Mouse (Mus musculus): ENCODE measurements around the gene Rfx7. TPM values are rescaled to one million over a fixed set of nuclear protein-coding genes. Genes with fewer than 3 reads are reported as not detected.
"Not testable (repeated sequence)": the region's sequence is repeated elsewhere in the genome, so short reads cannot be mapped to it uniquely, and the experiment has no call there.

Gene Rfx7
- polyA plus RNA-seq, 1 experiment from 2014 or later, result 18.1 TPM

- H3K27ac ChIP-seq (ENCODE audit: low read depth), result no peak overlapping the region
- no peak overlapping the region for H3K9ac ChIP-seq
- H3K9me3 ChIP-seq (ENCODE audit: low read depth, low read length), result no peaks in the 10 kb centered on the region
- no peaks in the 10 kb centered on the region for H3K27me3 ChIP-seq (ENCODE audit: insufficient read depth, low read length)
- ATAC-seq (ENCODE audit: insufficient read depth), result no peak
- no peaks in the 10 kb centered on the region for H3K4me1 ChIP-seq (ENCODE audit: insufficient read depth)
- no peak for DNase-seq
- H3K4me2 ChIP-seq, result no peak overlapping the region
- no peak overlapping the region for H3K4me3 ChIP-seq (ENCODE audit: low read depth, low read length)
- TF ChIP-seq CTCF (IDR thresholded peaks at IDR 0.05; ENCODE audit: low read depth), result no peak
- H3K36me3 ChIP-seq (ENCODE audit: insufficient read depth), result peaks cover 3% of the 10 kb centered on the region; the same call in 1 of the 2 replicates
These were observed 60.0 kb downstream of the Rfx7 start for GRCm38 (mm10) chr9:72592016-72592415.

GRCm38 (mm10) chr9:72594656-72595055 is 62.6 kb downstream of the Rfx7 start:
- not testable (repeated sequence) for H3K9me3 ChIP-seq (ENCODE audit: low read depth, low read length); H3K36me3 ChIP-seq (ENCODE audit: insufficient read depth); H3K27ac ChIP-seq (ENCODE audit: low read depth); H3K4me3 ChIP-seq (ENCODE audit: low read depth, low read length); H3K4me1 ChIP-seq (ENCODE audit: insufficient read depth); ATAC-seq (ENCODE audit: insufficient read depth); H3K9ac ChIP-seq; H3K4me2 ChIP-seq; H3K27me3 ChIP-seq (ENCODE audit: insufficient read depth, low read length)
- peak; percentile 19; the same call in 1 of the 2 replicates for TF ChIP-seq CTCF (IDR thresholded peaks at IDR 0.05; ENCODE audit: low read depth)
- 79% methylated on average over 4 of the region's 4 CpGs for WGBS
- DNase-seq, result peak; percentile 48

- Histone ChIP-seq H3K27me3 (ENCODE audit: insufficient read depth, low read length) (no peaks in the 10 kb centered on the region), H3K4me2 (no peak overlapping the region), H3K27ac (ENCODE audit: low read depth) (no peak overlapping the region), H3K4me1 (ENCODE audit: insufficient read depth) (no peaks in the 10 kb centered on the region), H3K9ac (no peak overlapping the region), H3K36me3 (ENCODE audit: insufficient read depth) (peaks cover 11% of the 10 kb centered on the region; the same call in 1 of the 2 replicates), H3K4me3 (ENCODE audit: low read depth, low read length) (no peak overlapping the region), H3K9me3 (ENCODE audit: low read depth, low read length) (no peaks in the 10 kb centered on the region)
- no peak for DNase-seq
- ATAC-seq (ENCODE audit: insufficient read depth), result no peak
- TF ChIP-seq CTCF (IDR thresholded peaks at IDR 0.05; ENCODE audit: low read depth), result no peak
- WGBS, result 96% methylated on average over 3 of the region's 3 CpGs
These were observed 68.1 kb downstream of the Rfx7 start for GRCm38 (mm10) chr9:72600142-72600541.

- no peak for TF ChIP-seq CTCF (IDR thresholded peaks at IDR 0.05; ENCODE audit: low read depth)
- no peaks in the 10 kb centered on the region for H3K9me3 ChIP-seq (ENCODE audit: low read depth, low read length)
- DNase-seq (no peak), ATAC-seq (ENCODE audit: insufficient read depth) (no peak)
- no peak overlapping the region for H3K4me2 ChIP-seq
- no peak overlapping the region for H3K27ac ChIP-seq (ENCODE audit: low read depth)
- H3K27me3 ChIP-seq (ENCODE audit: insufficient read depth, low read length), result no peaks in the 10 kb centered on the region
- peaks cover 18% of the 10 kb centered on the region; the same call in 1 of the 2 replicates for H3K36me3 ChIP-seq (ENCODE audit: insufficient read depth)
- no peaks in the 10 kb centered on the region for H3K4me1 ChIP-seq (ENCODE audit: insufficient read depth)
- H3K9ac ChIP-seq, result no peak overlapping the region
- no peak overlapping the region for H3K4me3 ChIP-seq (ENCODE audit: low read depth, low read length)
These were observed 77.7 kb downstream of the Rfx7 start for GRCm38 (mm10) chr9:72609771-72610170.

- TF ChIP-seq CTCF (IDR thresholded peaks at IDR 0.05; ENCODE audit: low read depth), result no peak
- Histone ChIP-seq H3K9me3 (ENCODE audit: low read depth, low read length) (no peaks in the 10 kb centered on the region), H3K9ac (no peak overlapping the region), H3K27me3 (ENCODE audit: insufficient read depth, low read length) (no peaks in the 10 kb centered on the region), H3K4me1 (ENCODE audit: insufficient read depth) (no peaks in the 10 kb centered on the region), H3K4me2 (no peak overlapping the region), H3K36me3 (ENCODE audit: insufficient read depth) (peaks cover 40% of the 10 kb centered on the region), H3K4me3 (ENCODE audit: low read depth, low read length) (no peak overlapping the region), H3K27ac (ENCODE audit: low read depth) (no peak overlapping the region)
- no peak for ATAC-seq (ENCODE audit: insufficient read depth)
- 55% methylated on average over 2 of the region's 2 CpGs for WGBS
- DNase-seq, result no peak
These were observed 81.8 kb downstream of the Rfx7 start for GRCm38 (mm10) chr9:72613884-72614283.

- peak; percentile 45; the same call in 1 of the 2 replicates for TF ChIP-seq CTCF (IDR thresholded peaks at IDR 0.05; ENCODE audit: low read depth)
- no peaks in the 10 kb centered on the region for H3K4me1 ChIP-seq (ENCODE audit: insufficient read depth)
- H3K27ac ChIP-seq (ENCODE audit: low read depth), result no peak overlapping the region
- WGBS, result 65% methylated on average over 6 of the region's 6 CpGs
- peaks cover 45% of the 10 kb centered on the region for H3K36me3 ChIP-seq (ENCODE audit: insufficient read depth)
- no peak overlapping the region for H3K4me2 ChIP-seq
- no peaks in the 10 kb centered on the region for H3K27me3 ChIP-seq (ENCODE audit: insufficient read depth, low read length)
- H3K4me3 ChIP-seq (ENCODE audit: low read depth, low read length), result no peak overlapping the region
- H3K9me3 ChIP-seq (ENCODE audit: low read depth, low read length), result no peaks in the 10 kb centered on the region
- ATAC-seq (ENCODE audit: insufficient read depth) (no peak), DNase-seq (peak; percentile 70)
- H3K9ac ChIP-seq, result no peak overlapping the region
These were observed 82.9 kb downstream of the Rfx7 start for GRCm38 (mm10) chr9:72614786-72615480.

GRCm38 (mm10) chr9:72618037-72618436 is 86.0 kb downstream of the Rfx7 start:
- no peaks in the 10 kb centered on the region for H3K4me1 ChIP-seq (ENCODE audit: insufficient read depth)
- 88% methylated on average over 3 of the region's 3 CpGs for WGBS
- TF ChIP-seq CTCF (IDR thresholded peaks at IDR 0.05; ENCODE audit: low read depth), result no peak
- no peaks in the 10 kb centered on the region for H3K27me3 ChIP-seq (ENCODE audit: insufficient read depth, low read length)
- H3K9ac ChIP-seq, result no peak overlapping the region
- no peak for ATAC-seq (ENCODE audit: insufficient read depth)
- H3K9me3 ChIP-seq (ENCODE audit: low read depth, low read length), result no peaks in the 10 kb centered on the region
- no peak for DNase-seq
- H3K27ac ChIP-seq (ENCODE audit: low read depth), result no peak overlapping the region
- no peak overlapping the region for H3K4me3 ChIP-seq (ENCODE audit: low read depth, low read length)
- H3K4me2 ChIP-seq, result no peak overlapping the region
- H3K36me3 ChIP-seq (ENCODE audit: insufficient read depth), result peaks cover 34% of the 10 kb centered on the region
